In the genomic region with DNA sequence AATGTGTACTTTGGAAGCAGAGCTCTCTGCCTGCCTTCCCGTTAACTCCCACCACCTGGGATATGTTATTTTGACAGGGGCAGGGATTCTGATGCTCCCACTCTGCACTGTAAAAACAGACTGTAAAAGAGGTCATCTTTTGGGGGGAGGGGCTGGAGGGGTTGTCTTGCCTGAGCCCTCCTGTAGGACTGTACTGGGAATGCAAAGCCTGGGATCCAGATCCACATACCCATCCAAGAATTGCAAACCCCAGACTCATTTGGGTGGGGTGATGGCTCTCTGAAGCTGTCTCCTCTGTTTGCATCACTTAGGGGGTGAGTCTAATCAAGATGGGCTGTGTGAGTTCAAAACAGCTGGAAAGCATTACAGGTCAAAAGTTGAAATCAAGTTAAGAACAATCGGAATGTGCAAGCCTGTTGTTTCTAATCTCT, we compare ENCODE assay signal across 9 mouse cellular contexts.
A peak's percentile ranks its signal among the peaks of the same experiment; 100 is the strongest.
DNase-seq lines count a peak whose midpoint lies in the region; ATAC-seq and TF ChIP-seq lines count a peak whose summit lies in the region.
"Had no signal": no experiment of that assay in that cellular context is flagged by ENCODE, and none has a peak within 500 bp of the region (broad histone marks: within the 10 kb centered on the region; RNA-seq: fewer than 3 reads in every experiment).

No protein-coding gene starts in this region.

- TF ChIP-seq POLR2A in limb, embryonic 14.5 days (IDR thresholded peaks at IDR 0.05; ENCODE audit: borderline replicate concordance, extremely low read depth, insufficient read depth, insufficient read length), result no peak

- peak; percentile 28 for DNase-seq in ES-CJ7 (ENCODE audit: low read depth, low spot score)
- DNase-seq in embryo, embryonic 10 days (ENCODE audit: low spot score), result peak; percentile 76
- peak; percentile 45 to 56 for DNase-seq in heart, postnatal 10 days
- DNase-seq in limb, embryonic 14.5 days (ENCODE audit: low spot score), result peak; percentile 80
- DNase-seq in cerebellum, adult 11 months, result no peak
- no peak for DNase-seq in hindbrain, postnatal 0 days (ENCODE audit: low spot score)
- no peak for DNase-seq in right cerebral cortex, adult 2 months (ENCODE audit: low spot score in 2 of 2)
- no peak for DNase-seq in adrenal gland, adult 18-20 months (ENCODE audit: low spot score in 2 of 2)

- H3K9ac ChIP-seq in limb, embryonic 14.5 days (ENCODE audit: low read depth, low read length, severe bottlenecking), result no peak overlapping the region
- H3K9ac ChIP-seq in hindbrain, postnatal 0 days (replicated peaks; ENCODE audit: low read length), result no peak overlapping the region

- peak overlapping the region; percentile 53 for H3K27ac ChIP-seq in limb, embryonic 14.5 days (replicated peaks; ENCODE audit: low read depth, low read length)
- H3K27ac ChIP-seq in hindbrain, postnatal 0 days, result no peak overlapping the region
- H3K27ac ChIP-seq: heart, adult 2 months had no signal

- TF ChIP-seq CTCF in hindbrain, postnatal 0 days (IDR thresholded peaks at IDR 0.05; ENCODE audit: low read depth), result no peak

- no peaks in the 10 kb centered on the region for H3K27me3 ChIP-seq in limb, embryonic 14.5 days (ENCODE audit: control insufficient read depth, insufficient read depth, low read length)
- H3K27me3 ChIP-seq in hindbrain, postnatal 0 days (ENCODE audit: insufficient read depth, low read length), result no peaks in the 10 kb centered on the region

- H3K4me3 ChIP-seq in limb, embryonic 14.5 days (replicated peaks; ENCODE audit: low read length), result no peak overlapping the region
- no peak overlapping the region for H3K4me3 ChIP-seq in hindbrain, postnatal 0 days (ENCODE audit: low read length)
- H3K4me3 ChIP-seq: heart, adult 2 months had no signal

- intact Hi-C loops in heart, postnatal 10 days (cut with DNase I), result no loop called here

- H3K4me1 ChIP-seq in limb, embryonic 14.5 days (ENCODE audit: control insufficient read depth, insufficient read depth, low read length), result peaks cover 14% of the 10 kb centered on the region
- H3K4me1 ChIP-seq in hindbrain, postnatal 0 days (ENCODE audit: insufficient read depth, low read length), result no peaks in the 10 kb centered on the region

- ATAC-seq in limb, embryonic 14.5 days (ENCODE audit: low FRiP score, low read depth), result peak; percentile 81
- no peak for ATAC-seq in hindbrain, postnatal 0 days

- H3K36me3 ChIP-seq in limb, embryonic 14.5 days (ENCODE audit: control insufficient read depth, insufficient read depth, low read length), result no peaks in the 10 kb centered on the region
- H3K36me3 ChIP-seq in hindbrain, postnatal 0 days (ENCODE audit: insufficient read depth, low read length), result no peaks in the 10 kb centered on the region

- H3K9me3 ChIP-seq in limb, embryonic 14.5 days (ENCODE audit: control insufficient read depth, low read length), result no peaks in the 10 kb centered on the region
- H3K9me3 ChIP-seq in hindbrain, postnatal 0 days (ENCODE audit: low read length), result no peaks in the 10 kb centered on the region

- WGBS in limb, embryonic 14.5 days, result 10% methylated on average over 2 of the region's 2 CpGs
- 72% methylated on average over 2 of the region's 2 CpGs for WGBS in hindbrain, postnatal 0 days

- H3K4me2 ChIP-seq in limb, embryonic 14.5 days (replicated peaks; ENCODE audit: low read depth, low read length, severe bottlenecking), result no peak overlapping the region
- H3K4me2 ChIP-seq in hindbrain, postnatal 0 days (ENCODE audit: low read depth, low read length), result no peak overlapping the region

Comparison
In these comparisons a context has a peak if more than half of its experiments do, and no peak if none do; other contexts are left out.
1. DNase-seq: peak in ES-CJ7 (single experiment), embryo, embryonic 10 days (single experiment), heart, postnatal 10 days (2 of 2) and limb, embryonic 14.5 days (single experiment); none in cerebellum, adult 11 months (single experiment), hindbrain, postnatal 0 days (single experiment), right cerebral cortex, adult 2 months (0 of 2) and adrenal gland, adult 18-20 months (0 of 2).